Mouse (Mus musculus): ENCODE measurements around the gene Stk19.
A peak's percentile ranks its signal among the peaks of the same experiment; 100 is the strongest.

The Stk19 gene

GRCm38 (mm10) chr17:34836856-34837221 lies at the start of gene Stk19, which contains the start of gene Dxo:
Gene Stk19 (minus strand): TSS chr17:34836945.
Gene Dxo (plus strand): TSS chr17:34837019.
- peak; percentile 98 for DNase-seq

GRCm38 (mm10) chr17:34885615-34886014 lies 48.9 kb upstream of the Stk19 start:
- DNase-seq = no peak

- no peak for DNase-seq
Observed at GRCm38 (mm10) chr17:34884704-34885103, 48.0 kb upstream of the Stk19 start.

GRCm38 (mm10) chr17:34883332-34883731 lies 46.6 kb upstream of the Stk19 start:
- DNase-seq = no peak

- no peak for DNase-seq
Observed at GRCm38 (mm10) chr17:34881683-34882310, 45.1 kb upstream of the Stk19 start, which contains the start of gene Gm20547. Gene Gm20547 (minus strand): TSS chr17:34882042.

- no peak for DNase-seq
Observed at GRCm38 (mm10) chr17:34881166-34881565, 44.4 kb upstream of the Stk19 start.

- DNase-seq = no peak
Observed at GRCm38 (mm10) chr17:34879336-34879879, 42.7 kb upstream of the Stk19 start, which contains the start of gene Zbtb12. Gene Zbtb12 (plus strand): TSS chr17:34879483.

- DNase-seq = no peak
Observed at GRCm38 (mm10) chr17:34874321-34874720, 37.6 kb upstream of the Stk19 start.

- no peak for DNase-seq
Observed at GRCm38 (mm10) chr17:34865981-34866380, 29.2 kb upstream of the Stk19 start.

- DNase-seq = no peak
Observed at GRCm38 (mm10) chr17:34862416-34863081, 25.8 kb upstream of the Stk19 start, which contains the start of gene Cfb. Gene Cfb (minus strand): TSS chr17:34862518.

- no peak for DNase-seq
Observed at GRCm38 (mm10) chr17:34861704-34862415, 25.1 kb upstream of the Stk19 start.

GRCm38 (mm10) chr17:34860514-34860913 lies 23.8 kb upstream of the Stk19 start:
- DNase-seq = no peak

- no peak for DNase-seq
Observed at GRCm38 (mm10) chr17:34858670-34859069, 21.9 kb upstream of the Stk19 start.

- peak; percentile 47 for DNase-seq
Observed at GRCm38 (mm10) chr17:34855825-34856224, 19.1 kb upstream of the Stk19 start.

GRCm38 (mm10) chr17:34854761-34855160 lies 18.0 kb upstream of the Stk19 start:
- no peak for DNase-seq

GRCm38 (mm10) chr17:34853511-34853910 lies 16.8 kb upstream of the Stk19 start:
- no peak for DNase-seq

- DNase-seq = no peak
Observed at GRCm38 (mm10) chr17:34850517-34851125, 13.9 kb upstream of the Stk19 start.

GRCm38 (mm10) chr17:34849722-34850516 lies 13.2 kb upstream of the Stk19 start, which contains the start of the genes Skiv2l and Nelfe:
Gene Skiv2l (minus strand): TSS chr17:34850210.
Gene Nelfe (plus strand): TSS chr17:34850391.
- peak; percentile 96 for DNase-seq

- no peak for DNase-seq
Observed at GRCm38 (mm10) chr17:34847615-34848014, 10.9 kb upstream of the Stk19 start.

- DNase-seq = no peak
Observed at GRCm38 (mm10) chr17:34847192-34847591, 10.4 kb upstream of the Stk19 start.

GRCm38 (mm10) chr17:34844884-34845283 lies 8.1 kb upstream of the Stk19 start:
- DNase-seq = no peak

GRCm38 (mm10) chr17:34840736-34841307 lies 4.1 kb upstream of the Stk19 start:
- no peak for DNase-seq

Data from right cerebral cortex, postnatal 4 days (tissue).